Mouse (Mus musculus) central nervous system, embryonic 14 days (tissue): ENCODE results near the gene Ccnd1. TPM values are rescaled to one million over a fixed set of nuclear protein-coding genes. Genes with fewer than 3 reads are reported as not detected.

ENCODE experiments used
- polyA plus RNA-seq: library from polyadenylated mRNA; depleted of rRNA; stranded (reverse); fragments of >200 nt; gene quantifications from 2 replicates; pipeline ENCODE4 v1.2.3, GENCODE M21; 2012; rRNA removed

Ccnd1 gene
- polyA plus RNA-seq, result 52.5 and 61.6 TPM in 2 replicates

DNA sequence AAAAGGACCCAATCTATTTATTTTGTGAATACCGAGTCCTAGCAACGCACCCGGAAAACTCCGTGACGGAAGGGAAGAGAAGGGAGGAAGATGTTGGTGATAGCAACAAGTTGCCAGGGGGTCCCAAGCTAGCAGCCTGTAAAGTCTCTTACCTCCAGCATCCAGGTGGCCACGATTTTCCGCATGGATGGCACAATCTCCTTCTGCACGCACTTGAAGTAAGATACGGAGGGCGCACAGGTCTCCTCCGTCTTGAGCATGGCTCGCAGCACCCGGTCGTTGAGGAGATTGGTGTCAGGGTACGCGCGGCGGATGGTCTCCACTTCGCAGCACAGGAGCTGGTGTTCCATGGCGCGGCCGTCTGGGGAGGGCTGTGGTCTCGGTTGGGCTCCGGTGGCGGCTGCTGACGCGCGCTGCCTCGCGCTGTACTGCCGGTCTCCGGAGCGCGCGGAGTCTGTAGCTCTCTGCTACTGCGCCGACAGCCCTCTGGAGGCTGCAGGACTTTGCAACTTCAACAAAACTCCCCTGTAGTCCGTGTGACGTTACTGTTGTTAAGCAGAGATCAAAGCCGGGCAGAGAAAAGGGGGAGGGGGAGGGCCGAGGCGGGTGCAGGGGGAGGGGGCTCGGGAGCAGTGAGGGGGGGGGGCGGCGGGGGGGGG, at the start of gene Ccnd1:
Ccnd1 (minus strand) TSS at position 582 of the 659 bp plus-strand sequence.

DNA sequence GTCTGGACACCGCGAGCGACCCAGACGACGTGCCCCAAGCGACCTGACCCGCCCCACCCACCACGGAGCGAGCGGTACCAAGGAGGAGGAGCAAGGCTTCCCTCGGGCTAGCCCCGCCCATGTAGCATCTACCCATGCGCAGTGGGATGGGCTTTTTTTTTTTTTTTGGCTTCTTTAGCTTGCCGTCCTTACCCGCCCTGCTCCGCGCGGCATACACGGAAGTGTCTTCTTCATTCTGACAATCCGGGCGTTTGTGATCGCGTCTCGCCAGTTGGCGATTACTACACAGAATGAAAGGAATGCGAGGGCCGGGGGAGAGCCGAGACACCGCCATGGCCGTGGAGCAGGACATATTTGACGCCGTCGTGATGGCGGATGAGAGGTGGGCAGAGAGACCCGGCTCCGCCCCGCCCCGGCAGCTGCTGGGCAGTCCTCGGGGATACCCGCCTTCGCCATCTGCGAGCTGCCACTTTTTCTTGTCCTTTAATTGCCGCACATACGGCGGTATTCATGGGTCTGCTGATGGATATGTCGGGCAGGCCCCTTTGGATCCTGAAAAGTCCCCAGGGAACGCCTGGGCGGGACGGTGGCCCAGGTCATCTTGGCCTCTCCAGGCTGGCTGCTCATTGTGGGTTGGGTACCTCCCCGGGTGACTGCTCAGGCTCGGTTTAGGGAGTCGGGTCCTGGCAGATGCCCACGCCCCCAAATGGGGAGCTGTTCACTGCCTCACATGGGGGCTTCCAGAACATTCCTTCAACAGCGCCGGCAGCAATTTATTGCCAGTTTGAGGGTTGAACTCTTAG, 24.6 kb downstream of the Ccnd1 start, which contains the start of gene LTO1:
LTO1 (plus strand) TSS at position 153 of the 803 bp plus-strand sequence.

DNA sequence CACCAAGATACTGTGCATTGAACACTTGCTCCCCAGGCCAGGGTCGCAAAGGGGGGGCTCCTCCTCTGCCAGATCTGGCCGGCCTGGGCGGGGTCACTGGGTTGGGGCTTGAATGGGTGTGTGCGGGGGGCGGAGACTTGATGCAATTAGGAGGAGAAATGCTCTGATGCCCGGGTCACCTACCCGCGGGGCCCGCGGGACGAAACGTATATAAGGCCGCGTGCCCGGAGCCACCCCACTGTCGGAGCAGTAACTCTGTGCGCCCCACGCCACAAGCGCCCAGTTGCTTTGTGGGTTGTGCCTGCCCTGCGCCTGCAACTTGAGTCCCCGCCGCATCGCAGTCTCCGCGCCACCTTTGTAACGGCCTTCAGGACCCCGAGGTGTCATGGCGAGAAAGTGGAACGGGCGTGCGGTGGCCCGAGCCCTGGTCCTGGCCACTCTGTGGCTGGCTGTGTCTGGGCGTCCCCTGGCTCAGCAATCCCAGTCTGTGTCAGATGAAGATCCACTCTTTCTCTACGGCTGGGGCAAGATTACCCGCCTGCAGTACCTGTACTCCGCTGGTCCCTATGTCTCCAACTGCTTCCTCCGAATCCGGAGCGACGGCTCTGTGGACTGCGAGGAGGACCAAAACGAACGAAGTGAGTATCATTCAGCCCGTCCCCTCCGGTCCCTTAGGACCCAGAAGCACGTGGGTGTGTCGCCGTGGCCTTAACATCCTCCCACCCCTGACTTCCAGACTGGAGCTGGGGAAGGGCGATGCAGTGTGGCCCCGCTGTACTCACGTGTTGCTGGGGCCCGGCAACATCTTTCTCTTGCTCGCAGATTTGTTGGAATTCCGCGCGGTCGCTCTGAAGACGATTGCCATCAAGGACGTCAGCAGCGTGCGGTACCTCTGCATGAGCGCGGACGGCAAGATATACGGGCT, 43.2 kb downstream of the Ccnd1 start, which contains the start of gene Fgf15:
Fgf15 (plus strand) TSS at position 238 of the 925 bp plus-strand sequence.

Other genes with a start within 250 kb of the Ccnd1 start
- gene Ano1, start 188.0 kb downstream of the Ccnd1 start, polyA plus RNA-seq, result 10.5 and 11.8 TPM in 2 replicates
- gene Fgf3, start 101.8 kb downstream of the Ccnd1 start, polyA plus RNA-seq, result 5.8 and 12.6 TPM in 2 replicates
- 0.05 TPM in 1 of 2 replicates, not detected in the other for gene Fgf4, start 92.6 kb downstream of the Ccnd1 start, polyA plus RNA-seq
- 18.3 and 20.3 TPM in 2 replicates for gene Fgf15, start 43.4 kb downstream of the Ccnd1 start, polyA plus RNA-seq
- gene LTO1, start 24.8 kb downstream of the Ccnd1 start, polyA plus RNA-seq, result 60.9 and 67.2 TPM in 2 replicates